In the genomic region with DNA sequence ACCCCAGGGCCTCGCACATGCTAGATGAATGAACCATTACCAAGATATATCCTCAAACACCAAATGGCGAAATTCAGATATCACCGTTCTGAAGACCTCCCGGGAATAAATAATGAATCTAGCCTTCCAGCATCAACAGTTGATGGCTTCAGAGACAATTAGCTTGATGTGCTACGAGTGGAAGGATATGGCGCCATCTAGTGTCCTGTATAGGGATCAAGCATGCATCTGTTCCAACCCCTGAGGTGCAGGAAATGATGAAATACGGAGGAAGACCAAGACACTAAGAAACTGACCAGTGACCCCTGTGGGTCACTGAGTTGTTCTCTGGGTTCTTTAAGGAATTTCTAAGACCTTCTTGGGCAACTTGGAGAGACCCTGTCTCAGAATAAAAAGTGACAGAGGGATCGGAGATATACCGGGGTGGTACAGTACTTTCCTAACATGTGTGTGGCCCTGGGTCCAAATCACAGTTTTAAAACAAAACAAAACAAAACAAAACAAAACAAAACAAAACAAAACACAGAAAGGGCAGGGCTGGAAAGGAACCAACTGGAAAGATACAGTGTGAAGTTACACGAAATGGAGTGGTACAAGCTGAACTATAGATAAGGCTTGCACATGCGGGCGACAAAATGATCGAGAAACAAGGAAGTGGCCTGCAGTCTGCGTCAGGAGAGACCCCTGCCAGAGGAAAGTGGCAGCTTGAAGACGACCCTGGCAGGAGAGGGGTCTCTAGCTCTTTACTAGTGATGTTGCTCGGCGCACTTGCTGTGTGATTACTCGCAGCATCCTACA, we compare ENCODE assay signal across 8 mouse cellular contexts. TPM values are rescaled to one million over a fixed set of nuclear protein-coding genes. Genes with fewer than 3 reads are reported as not detected.
DNase-seq lines count a peak whose midpoint lies in the region; ATAC-seq lines count a peak whose summit lies in the region.

No protein-coding gene starts in this region.

- H3K4me3 ChIP-seq in heart, embryonic 12.5 days: no peak overlapping the region
- H3K4me3 ChIP-seq in hindbrain, embryonic 13.5 days: no peak overlapping the region

- 0 out of 2 replicates have a peak, but pooled peaks cover 3% of the 10 kb centered on the region for H3K27me3 ChIP-seq in heart, embryonic 12.5 days (replicated peaks)
- H3K27me3 ChIP-seq in hindbrain, embryonic 13.5 days: no peaks in the 10 kb centered on the region

- peaks cover 14% of the 10 kb centered on the region for H3K4me1 ChIP-seq in heart, embryonic 12.5 days (replicated peaks)
- peaks cover 10% of the 10 kb centered on the region for H3K4me1 ChIP-seq in hindbrain, embryonic 13.5 days (replicated peaks)

- ATAC-seq in heart, embryonic 12.5 days (ENCODE audit: insufficient number of reproducible peaks, low FRiP score): no peak
- ATAC-seq in hindbrain, embryonic 13.5 days (ENCODE audit: low FRiP score): peak; percentile 62

- no peak overlapping the region for H3K4me2 ChIP-seq in heart, embryonic 12.5 days
- H3K4me2 ChIP-seq in hindbrain, embryonic 13.5 days: peak overlapping the region; percentile 30; the same call in 1 of the 2 replicates

- no peaks in the 10 kb centered on the region for H3K9me3 ChIP-seq in heart, embryonic 12.5 days (replicated peaks)
- peaks cover 3% of the 10 kb centered on the region; the same call in 1 of the 2 replicates for H3K9me3 ChIP-seq in hindbrain, embryonic 13.5 days

- H3K9ac ChIP-seq in heart, embryonic 12.5 days: no peak overlapping the region
- no peak overlapping the region for H3K9ac ChIP-seq in hindbrain, embryonic 13.5 days

- no peaks in the 10 kb centered on the region for H3K36me3 ChIP-seq in heart, embryonic 12.5 days
- no peaks in the 10 kb centered on the region for H3K36me3 ChIP-seq in hindbrain, embryonic 13.5 days

- 42% methylated on average over 18 of the region's 18 CpGs for WGBS in heart, embryonic 12.5 days
- whole genome bisulfite sequencing in hindbrain, embryonic 13.5 days: 51% methylated on average over 18 of the region's 18 CpGs

- DNase-seq in heart, adult 11 months: peak; percentile 91
- peak; percentile 27 for DNase-seq in c-Kit-negative CD71-positive TER-119-positive erythroid progenitor cells, embryonic 14.5 days (ENCODE audit: low read depth, low spot score)
- DNase-seq in fibroblast of lung, adult 2 months (ENCODE audit: low read depth): peak; percentile 74
- peak; percentile 36 to 53 for DNase-seq in layer of hippocampus, postnatal 36 days
- peak; percentile 88 for DNase-seq in lung, postnatal 36 days
- peak; percentile 47 for DNase-seq in right cerebral cortex, postnatal 14 days

- H3K27ac ChIP-seq in heart, embryonic 12.5 days (ENCODE audit: poor library complexity, severe bottlenecking): no peak overlapping the region
- H3K27ac ChIP-seq in hindbrain, embryonic 13.5 days: no peak overlapping the region

RNA-seq across cellular contexts. Expression of a gene that starts 6.5 kb away (rescaled TPM):
- polyA plus RNA-seq in heart, embryonic 12.5 days (2016; fragmentation: Nextera tagmentation; extraction: Ambion mirVana): 9.0 and 10.1 TPM in 2 replicates
- polyA plus RNA-seq in hindbrain, embryonic 13.5 days (2015; fragmentation: Nextera tagmentation; extraction: Ambion mirVana): 131 and 137 TPM in 2 replicates
- 100 to 1,000 TPM; 410 to 433 TPM for total RNA-seq in layer of hippocampus, postnatal 36 days (2021)

Comparison
In these comparisons a context has a peak if more than half of its experiments do, and no peak if none do; other contexts are left out.
1. DNase-seq: peak in every context shown above with its lines; median percentile 91 in heart, adult 11 months; 88 in lung, postnatal 36 days; 74 in fibroblast of lung, adult 2 months; 47 in right cerebral cortex, postnatal 14 days; 44 in layer of hippocampus, postnatal 36 days; 27 in c-Kit-negative CD71-positive TER-119-positive erythroid progenitor cells, embryonic 14.5 days.
2. RNA of a gene that starts 6.5 kb away (polyA plus RNA-seq): 131 to 137 TPM in hindbrain, embryonic 13.5 days; 9.0 to 10.1 TPM in heart, embryonic 12.5 days; every median in the first group is over 10 times any median in the second.